Mouse (Mus musculus) spleen, adult 2 months (tissue): ENCODE results near the gene Trim8. TPM values are rescaled to one million over a fixed set of nuclear protein-coding genes. Genes with fewer than 3 reads are reported as not detected.

Experiments
- DNase-seq, 2 experiments: peaks; one replicate each; pipeline versions ENCODE4 v3.0.0 to v3.0.0-alpha.2; 2012 to 2021; ENCODE audit warnings: low spot score in 2 of 2, low read depth in 1 of 2
- H3K27ac ChIP-seq: fragments of 200-500 bp; 2 replicates; pipeline ENCODE4 v1.5.1; 2012; ENCODE audit warnings: low read length, inconsistent platforms; ENCODE audit not compliant: insufficient read depth
- H3K27me3 ChIP-seq: fragments of 200-500 bp; 2 replicates; pipeline ENCODE4 v1.6.1; 2012; ENCODE audit warnings: mild to moderate bottlenecking, moderate library complexity, low read length, inconsistent platforms; ENCODE audit not compliant: control insufficient read depth, insufficient read depth
- H3K36me3 ChIP-seq: fragments of 200-500 bp; 2 replicates; pipeline ENCODE4 v1.6.1; 2012; ENCODE audit warnings: mild to moderate bottlenecking, low read length, inconsistent platforms; ENCODE audit not compliant: control insufficient read depth, insufficient read depth
- H3K4me1 ChIP-seq: fragments of 200-500 bp; 2 replicates; pipeline ENCODE4 v1.6.1; 2011; ENCODE audit warnings: inconsistent platforms; ENCODE audit not compliant: control insufficient read depth, insufficient read depth, insufficient read length
- H3K4me3 ChIP-seq: fragments of 200-500 bp; 2 replicates; pipeline ENCODE4 v1.5.1; 2011; ENCODE audit warnings: mild to moderate bottlenecking, inconsistent platforms; ENCODE audit not compliant: insufficient read depth, insufficient read length; ENCODE audit errors: extremely low read depth
- CTCF ChIP-seq: fragments of 200-500 bp; IDR thresholded peaks from 2 replicates; pipeline ENCODE4 v1.5.1; 2011; ENCODE audit warnings: mild to moderate bottlenecking, inconsistent platforms; ENCODE audit not compliant: insufficient read depth, insufficient read length, insufficient replicate concordance; ENCODE audit errors: extremely low read depth
- POLR2A ChIP-seq: fragments of 200-500 bp; IDR thresholded peaks from 2 replicates; pipeline ENCODE4 v1.6.1; 2011; ENCODE audit warnings: low read depth, low read length, inconsistent platforms
- WGBS: fragments of 180-500 bp; shearing (Covaris S2); methylation state at CpG from one replicate; pipeline ENCODE4 v1.1.7; 2018; 5-methylcytosine and 5-hydroxymethylcytosine counted together
- polyA plus RNA-seq: library from polyadenylated mRNA; depleted of rRNA; stranded (reverse); fragments of >200 nt; gene quantifications from 2 replicates; pipeline ENCODE4 v1.2.3, GENCODE M21; 2012

The Trim8 gene
- polyA plus RNA-seq, 1 experiment: 47.1 TPM

DNA sequence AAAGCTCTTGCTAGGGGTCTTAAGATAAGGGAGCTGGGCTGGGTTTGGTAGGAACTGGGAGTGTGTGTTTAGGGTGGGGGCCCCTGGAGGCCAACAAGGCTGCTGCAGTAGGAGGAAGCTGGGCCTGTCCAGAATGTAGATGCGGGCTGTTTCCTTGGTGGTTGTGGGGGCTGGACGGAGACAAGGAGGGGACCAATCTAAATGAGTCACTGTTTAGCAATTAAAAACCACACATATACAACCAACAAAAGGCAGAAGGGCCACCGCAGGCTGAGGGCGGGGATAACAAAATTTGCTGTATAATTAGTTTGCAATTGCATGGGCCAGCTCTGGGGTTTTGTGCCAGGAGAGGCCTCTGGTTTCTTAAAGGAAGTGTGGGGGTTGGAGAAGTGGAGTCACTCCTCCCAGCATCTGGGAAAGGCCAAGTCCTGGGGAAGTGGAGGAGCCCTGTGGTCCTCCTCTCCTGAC lies 2.6 kb downstream of the Trim8 start:
- Histone ChIP-seq H3K36me3 (peaks cover 6% of the 10 kb centered on the region; the same call in 1 of the 2 replicates), H3K27ac (peak overlapping the region; percentile 99), H3K27me3 (no peaks in the 10 kb centered on the region), H3K4me1 (peaks cover 40% of the 10 kb centered on the region), H3K4me3 (peak overlapping the region; percentile 65)
- peak in 1 of 2 experiments; percentile 50 for DNase-seq
- TF ChIP-seq CTCF (peak; percentile 27; the same call in 1 of the 2 replicates), POLR2A (no peak)
- WGBS: 0% methylated on average over 4 of the region's 4 CpGs

GRCm38 (mm10) chr19:46504822-46505417 lies 3.4 kb downstream of the Trim8 start:
- WGBS: 48% methylated on average over 9 of the region's 9 CpGs
- H3K36me3 ChIP-seq: peaks cover 7% of the 10 kb centered on the region
- TF ChIP-seq CTCF (no peak), POLR2A (no peak)
- H3K27ac ChIP-seq: peak overlapping the region; percentile 99
- H3K4me1 ChIP-seq: peaks cover 43% of the 10 kb centered on the region
- DNase-seq: no peak
- H3K27me3 ChIP-seq: no peaks in the 10 kb centered on the region
- H3K4me3 ChIP-seq: peak overlapping the region; percentile 34; the same call in 1 of the 2 replicates

GRCm38 (mm10) chr19:46505646-46506371 lies 4.3 kb downstream of the Trim8 start:
- DNase-seq: no peak
- 43% methylated on average over 8 of the region's 8 CpGs for WGBS
- no peaks in the 10 kb centered on the region for H3K27me3 ChIP-seq
- H3K27ac ChIP-seq: peak overlapping the region; percentile 30
- H3K36me3 ChIP-seq: peaks cover 8% of the 10 kb centered on the region
- TF ChIP-seq POLR2A: no peak
- H3K4me1 ChIP-seq: peaks cover 50% of the 10 kb centered on the region
- peak overlapping the region; percentile 6; the same call in 1 of the 2 replicates for H3K4me3 ChIP-seq

DNA sequence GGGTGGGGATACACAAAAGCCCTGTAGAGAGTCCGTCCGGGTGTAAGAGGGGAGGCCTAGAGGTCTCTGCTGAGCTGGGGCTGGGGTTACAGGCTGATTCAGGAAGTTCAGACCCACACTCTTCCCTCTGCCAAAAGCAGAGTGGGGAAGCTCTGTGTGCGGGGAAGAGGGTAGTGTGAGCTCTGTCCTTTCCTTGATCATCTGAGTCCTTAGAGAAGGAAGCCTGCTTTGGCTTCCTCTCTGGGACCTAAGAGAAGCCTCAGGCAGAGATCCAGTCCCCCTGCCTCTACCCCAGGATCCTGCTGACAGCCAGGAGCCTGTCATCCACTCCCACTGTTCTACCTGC lies 4.8 kb downstream of the Trim8 start:
- Histone ChIP-seq H3K4me3 (no peak overlapping the region; the same call in 1 of the 2 replicates), H3K4me1 (peaks cover 55% of the 10 kb centered on the region), H3K27me3 (no peaks in the 10 kb centered on the region), H3K27ac (0 out of 2 replicates have a peak overlapping the region, but pooled peaks have one; percentile 30), H3K36me3 (peaks cover 8% of the 10 kb centered on the region)
- TF ChIP-seq CTCF (no peak), POLR2A (no peak)
- 26% methylated on average over 3 of the region's 3 CpGs for WGBS
- DNase-seq: no peak

DNA sequence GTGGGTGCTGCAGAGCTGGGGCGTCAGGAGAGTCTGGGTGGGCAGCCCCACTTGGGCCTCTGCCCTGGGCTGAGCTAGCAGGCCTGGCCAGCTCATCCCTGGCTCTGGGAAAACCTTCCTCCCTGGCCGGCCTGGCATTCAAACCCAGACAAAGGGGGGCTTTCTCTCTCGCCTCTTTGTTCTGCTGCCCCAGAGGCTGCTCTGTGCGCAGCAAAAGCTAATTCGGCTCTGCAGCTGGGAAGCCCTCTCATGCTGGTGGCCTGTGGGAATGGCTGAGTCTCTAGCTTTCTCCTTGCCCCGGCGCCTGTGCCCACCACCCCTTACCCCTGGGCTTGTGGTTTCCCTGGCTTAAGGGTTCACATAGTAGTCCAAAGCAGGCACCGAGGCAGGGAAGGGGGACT lies 5.7 kb downstream of the Trim8 start:
- DNase-seq: no peak
- no peak overlapping the region for H3K4me3 ChIP-seq
- WGBS: 87% methylated on average over 8 of the region's 8 CpGs

GRCm38 (mm10) chr19:46507806-46508205 lies 6.3 kb downstream of the Trim8 start:
- Histone ChIP-seq H3K27ac (0 out of 2 replicates have a peak overlapping the region, but pooled peaks have one; percentile 19), H3K4me3 (no peak overlapping the region), H3K36me3 (peaks cover 12% of the 10 kb centered on the region), H3K4me1 (peaks cover 57% of the 10 kb centered on the region), H3K27me3 (no peaks in the 10 kb centered on the region)
- no peak for DNase-seq
- no peak for TF ChIP-seq CTCF
- TF ChIP-seq POLR2A: no peak
- WGBS: 69% methylated on average over 1 of the region's 1 CpGs

More for the DNA sequence above, 5.7 kb downstream of the Trim8 start:
- Histone ChIP-seq H3K27me3 (no peaks in the 10 kb centered on the region), H3K4me1 (peaks cover 57% of the 10 kb centered on the region), H3K36me3 (peaks cover 8% of the 10 kb centered on the region), H3K27ac (0 out of 2 replicates have a peak overlapping the region, but pooled peaks have one; percentile 14)
- TF ChIP-seq POLR2A (no peak), CTCF (no peak)

GRCm38 (mm10) chr19:46508738-46509137 lies 7.2 kb downstream of the Trim8 start:
- Histone ChIP-seq H3K4me3 (no peak overlapping the region), H3K36me3 (peaks cover 18% of the 10 kb centered on the region)

More at GRCm38 (mm10) chr19:46508738-46509137, 7.2 kb downstream of the Trim8 start:
- Histone ChIP-seq H3K27ac (0 out of 2 replicates have a peak overlapping the region, but pooled peaks have one; percentile 43), H3K27me3 (no peaks in the 10 kb centered on the region), H3K4me1 (peaks cover 57% of the 10 kb centered on the region)
- WGBS: 65% methylated on average over 3 of the region's 3 CpGs
- no peak for DNase-seq
- TF ChIP-seq POLR2A (no peak), CTCF (no peak)
